Mouse (Mus musculus) gastrocnemius, adult 2 months (tissue): ENCODE data around the gene 1600012H06Rik. TPM values are rescaled to one million over a fixed set of nuclear protein-coding genes. Genes with fewer than 3 reads are reported as not detected.

Source experiments
- total RNA-seq, 2 experiments: library from RNA; stranded (reverse); gene quantifications; 2 replicates each; pipeline ENCODE4 v1.2.3; 2021

Gene 1600012H06Rik
- total RNA-seq, 2 experiments from 2014 or later, result 8.1 to 9.9 TPM

Other genes starting within 250 kb of the 1600012H06Rik start
- 10 to 100 TPM in 1 of 2 experiments, 1 to 10 TPM in 1; 5.9 to 15.6 TPM for gene Thbs2, start 248.9 kb upstream of the 1600012H06Rik start, total RNA-seq
- gene Wdr27, start within 50 bp of the 1600012H06Rik start, total RNA-seq, result 1 to 10 TPM in 1 of 2 experiments, under 1 TPM in 1; 0.94 to 3.0 TPM
- 10 to 100 TPM; 46.9 to 54.2 TPM for gene Phf10, start 18.1 kb downstream of the 1600012H06Rik start, total RNA-seq
- 1 to 10 TPM; 1.8 to 2.5 TPM for gene 9030025P20Rik, start 35.3 kb downstream of the 1600012H06Rik start, total RNA-seq
- gene Gm3417, start 35.6 kb downstream of the 1600012H06Rik start, total RNA-seq, result not detected
- 1 to 10 TPM; 2.1 to 3.5 TPM for gene Gm3435, start 67.0 kb downstream of the 1600012H06Rik start, total RNA-seq
- 10 to 100 TPM; 22.9 to 29.4 TPM for gene Ermard, start 98.0 kb downstream of the 1600012H06Rik start, total RNA-seq
- gene Tcte3, start 98.3 kb downstream of the 1600012H06Rik start, total RNA-seq, result not detected
- 1 to 10 TPM in 1 of 2 experiments, under 1 TPM in 1; 0.67 to 1.2 TPM for gene Gm3448, start 98.4 kb downstream of the 1600012H06Rik start, total RNA-seq